Mouse (Mus musculus): Measurements from ENCODE around the gene Ppp2r2c. TPM values are rescaled to one million over a fixed set of nuclear protein-coding genes. Genes with fewer than 3 reads are reported as not detected.
A peak's percentile ranks its signal among the peaks of the same experiment; 100 is the strongest.

The Ppp2r2c gene
- 56.8 and 61.1 TPM in 2 replicates for polyA plus RNA-seq (2015; fragmentation: Nextera tagmentation; extraction: Ambion mirVana)

DNA sequence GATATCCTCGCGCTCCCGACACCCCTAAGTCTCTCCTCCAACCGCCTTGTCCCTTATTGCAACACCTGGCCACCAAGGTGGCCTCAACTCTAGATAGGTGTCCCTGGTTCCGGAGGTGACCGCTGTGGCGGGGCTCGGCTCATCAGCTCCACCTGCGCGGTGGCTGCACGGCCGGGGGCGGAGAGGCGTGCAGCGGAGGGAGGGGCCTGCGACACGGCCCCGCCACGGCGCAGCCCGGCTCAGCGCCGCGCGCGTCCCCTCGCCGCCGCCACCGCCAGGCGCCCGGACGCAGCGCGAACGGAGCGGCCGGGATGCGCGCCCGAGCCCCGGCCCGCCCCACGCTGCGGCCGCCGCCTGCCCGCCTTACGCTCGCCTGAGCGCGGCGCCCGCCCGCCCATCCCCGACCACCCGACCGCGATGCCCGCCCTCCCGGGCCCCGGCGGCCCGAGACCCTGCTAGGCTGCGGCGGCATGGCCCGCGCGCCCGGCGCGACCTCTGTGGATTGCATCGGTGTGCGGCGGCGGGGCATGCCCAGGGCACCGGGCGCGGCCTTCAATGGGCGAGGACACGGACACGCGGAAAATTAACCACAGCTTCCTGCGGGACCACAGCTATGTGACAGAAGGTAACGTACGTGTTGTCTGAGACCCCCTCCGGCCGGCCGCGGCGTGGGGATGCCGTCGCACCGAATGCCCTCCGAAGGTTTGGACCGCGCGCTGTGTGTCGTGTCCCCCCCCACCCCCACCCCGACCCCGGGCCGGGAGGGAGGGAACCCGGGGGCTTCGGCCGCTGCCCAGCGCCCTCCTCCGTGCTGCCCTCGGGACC is at the start of gene Ppp2r2c:
TSS of gene Ppp2r2c (plus strand) at position 248 of the 825 bp plus-strand sequence.
- WGBS, result 1% methylated on average over 64 of the region's 108 CpGs
- ATAC-seq, result peak; percentile 69
- H3K4me2 ChIP-seq (ENCODE audit: low read length), result peak within 1 kb of the TSS; percentile 64

DNA sequence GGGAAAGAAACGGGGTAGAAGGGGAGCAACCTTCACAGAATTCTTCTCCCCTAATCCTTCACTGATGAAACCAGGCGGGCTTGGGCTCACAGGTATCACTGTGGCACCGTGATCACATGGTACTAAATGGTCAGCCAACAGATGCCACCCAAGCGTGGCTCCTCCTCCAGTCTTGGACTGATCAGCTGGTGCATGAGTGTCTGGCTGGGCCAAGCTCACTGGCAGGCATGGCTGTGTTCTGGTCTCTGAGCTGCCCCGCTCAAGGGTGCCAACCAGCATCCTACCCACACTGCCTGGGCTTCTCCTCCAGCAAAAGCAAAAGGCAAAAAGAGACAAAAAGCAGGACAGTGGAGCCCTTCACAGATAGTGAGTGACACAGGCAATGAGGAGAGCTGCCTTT is 48.6 kb upstream of the Ppp2r2c start:
- Histone ChIP-seq H3K9me3 (replicated peaks; ENCODE audit: control insufficient read depth, low read length, poor library complexity, severe bottlenecking) (no peaks in the 10 kb centered on the region), H3K4me3 (ENCODE audit: low read depth, low read length) (no peak overlapping the region), H3K4me1 (ENCODE audit: control insufficient read depth, insufficient read depth, low read length) (no peaks in the 10 kb centered on the region), H3K36me3 (ENCODE audit: control insufficient read depth, insufficient read depth, low read length) (peaks cover 5% of the 10 kb centered on the region; the same call in 1 of the 2 replicates), H3K27ac (ENCODE audit: low read length) (no peak overlapping the region), H3K4me2 (ENCODE audit: low read length) (no peak overlapping the region), H3K9ac (ENCODE audit: low read depth, low read length) (no peak overlapping the region), H3K27me3 (ENCODE audit: control insufficient read depth, insufficient read depth, low read depth, low read length) (no peaks in the 10 kb centered on the region)
- 94% methylated on average over 5 of the region's 5 CpGs for WGBS
- no peak for ATAC-seq

More for the DNA sequence above, at the start of gene Ppp2r2c:
- no peaks in the 10 kb centered on the region for H3K36me3 ChIP-seq (ENCODE audit: control insufficient read depth, insufficient read depth, low read length)
- H3K9me3 ChIP-seq (replicated peaks; ENCODE audit: control insufficient read depth, low read length, poor library complexity, severe bottlenecking), result no peaks in the 10 kb centered on the region
- H3K9ac ChIP-seq (ENCODE audit: low read depth, low read length), result peak within 1 kb of the TSS; percentile 93
- H3K4me1 ChIP-seq (ENCODE audit: control insufficient read depth, insufficient read depth, low read length), result peaks cover 5% of the 10 kb centered on the region; the same call in 1 of the 2 replicates
- peak within 1 kb of the TSS; percentile 87 for H3K27ac ChIP-seq (ENCODE audit: low read length)
- peaks cover 47% of the 10 kb centered on the region for H3K27me3 ChIP-seq (ENCODE audit: control insufficient read depth, insufficient read depth, low read depth, low read length)
- peak within 1 kb of the TSS; percentile 78 for H3K4me3 ChIP-seq (ENCODE audit: low read depth, low read length)

DNA sequence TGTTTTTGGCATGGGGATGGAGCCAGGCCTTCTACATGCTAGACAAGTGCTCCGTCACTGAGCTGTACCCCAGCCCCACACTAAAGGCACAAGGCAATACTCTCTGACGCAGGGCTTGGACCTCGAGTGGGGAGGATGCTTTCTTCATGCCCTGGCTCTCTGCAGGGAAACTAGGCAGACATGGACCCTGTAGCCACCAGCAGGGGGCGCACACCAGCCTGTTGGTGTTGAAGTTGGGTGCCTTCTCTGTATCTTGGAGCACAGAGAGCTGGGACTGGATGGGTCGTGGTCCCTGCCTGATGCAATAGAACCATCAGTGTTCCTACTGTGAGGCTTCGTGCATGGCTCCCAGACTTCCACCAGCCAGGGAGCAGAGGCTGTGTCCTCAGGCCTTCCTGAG is 48.2 kb upstream of the Ppp2r2c start:
- no peak overlapping the region for H3K9ac ChIP-seq (ENCODE audit: low read depth, low read length)
- H3K4me1 ChIP-seq (ENCODE audit: control insufficient read depth, insufficient read depth, low read length), result no peaks in the 10 kb centered on the region
- no peaks in the 10 kb centered on the region for H3K9me3 ChIP-seq (replicated peaks; ENCODE audit: control insufficient read depth, low read length, poor library complexity, severe bottlenecking)
- 46% methylated on average over 6 of the region's 6 CpGs for whole genome bisulfite sequencing
- peaks cover 5% of the 10 kb centered on the region; the same call in 1 of the 2 replicates for H3K36me3 ChIP-seq (ENCODE audit: control insufficient read depth, insufficient read depth, low read length)
- no peak overlapping the region for H3K27ac ChIP-seq (ENCODE audit: low read length)
- H3K4me2 ChIP-seq (ENCODE audit: low read length), result no peak overlapping the region
- no peaks in the 10 kb centered on the region for H3K27me3 ChIP-seq (ENCODE audit: control insufficient read depth, insufficient read depth, low read depth, low read length)
- H3K4me3 ChIP-seq (ENCODE audit: low read depth, low read length), result no peak overlapping the region
- ATAC-seq, result peak; percentile 15; the same call in 1 of the 2 replicates

DNA sequence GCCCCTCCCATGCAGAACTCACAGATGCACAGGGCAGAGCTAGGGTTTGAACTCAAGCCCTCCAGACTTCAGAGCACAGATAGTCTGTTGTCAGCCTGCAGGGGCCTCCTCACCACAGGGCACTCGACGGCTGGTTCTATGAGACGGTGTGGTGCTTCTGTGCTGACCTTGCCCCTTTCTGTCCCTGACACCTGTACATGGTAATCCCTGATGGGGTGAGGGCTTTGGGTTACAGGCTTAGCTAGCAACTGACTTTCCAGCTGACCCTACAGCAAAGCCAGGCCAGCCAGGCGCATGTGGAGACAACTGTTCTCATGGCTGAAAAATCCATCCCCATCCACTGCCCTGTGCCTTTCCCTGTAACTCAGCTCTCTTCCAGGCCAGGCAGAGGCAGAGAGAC is 45.4 kb upstream of the Ppp2r2c start:
- no peak overlapping the region for H3K27ac ChIP-seq (ENCODE audit: low read length)
- 92% methylated on average over 4 of the region's 4 CpGs for WGBS
- H3K4me2 ChIP-seq (ENCODE audit: low read length), result no peak overlapping the region

DNA sequence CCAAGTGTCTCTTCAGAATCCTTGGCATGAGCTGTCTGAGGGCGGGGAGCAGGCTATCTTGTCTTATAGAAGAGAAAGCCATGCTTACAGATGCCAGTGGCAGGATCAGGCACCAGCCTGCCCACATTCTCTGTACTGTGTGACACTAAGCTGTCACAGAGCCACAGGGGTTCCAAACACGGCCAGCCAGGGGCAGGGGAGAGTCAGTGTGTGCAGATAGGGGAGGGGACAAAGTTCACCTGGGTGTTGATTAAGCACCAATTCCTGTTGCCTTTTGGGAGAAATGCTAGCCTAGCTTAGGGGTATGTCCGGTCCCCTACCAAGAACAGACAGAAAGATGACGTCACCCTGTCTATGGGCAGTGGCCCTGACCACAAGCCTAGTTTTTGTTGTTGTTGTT is 39.2 kb upstream of the Ppp2r2c start:
- Histone ChIP-seq H3K4me1 (ENCODE audit: control insufficient read depth, insufficient read depth, low read length) (peaks cover 7% of the 10 kb centered on the region), H3K4me2 (ENCODE audit: low read length) (no peak overlapping the region), H3K36me3 (ENCODE audit: control insufficient read depth, insufficient read depth, low read length) (no peaks in the 10 kb centered on the region; the same call in 1 of the 2 replicates), H3K9me3 (replicated peaks; ENCODE audit: control insufficient read depth, low read length, poor library complexity, severe bottlenecking) (no peaks in the 10 kb centered on the region), H3K9ac (ENCODE audit: low read depth, low read length) (no peak overlapping the region), H3K27ac (ENCODE audit: low read length) (no peak overlapping the region), H3K4me3 (ENCODE audit: low read depth, low read length) (no peak overlapping the region), H3K27me3 (ENCODE audit: control insufficient read depth, insufficient read depth, low read depth, low read length) (no peaks in the 10 kb centered on the region)
- no peak for ATAC-seq
- WGBS, result 90% methylated on average over 4 of the region's 4 CpGs

More for the DNA sequence above, 45.4 kb upstream of the Ppp2r2c start:
- H3K4me1 ChIP-seq (ENCODE audit: control insufficient read depth, insufficient read depth, low read length), result no peaks in the 10 kb centered on the region
- no peaks in the 10 kb centered on the region for H3K9me3 ChIP-seq (replicated peaks; ENCODE audit: control insufficient read depth, low read length, poor library complexity, severe bottlenecking)
- H3K4me3 ChIP-seq (ENCODE audit: low read depth, low read length), result no peak overlapping the region
- H3K9ac ChIP-seq (ENCODE audit: low read depth, low read length), result no peak overlapping the region
- ATAC-seq, result no peak
- H3K36me3 ChIP-seq (ENCODE audit: control insufficient read depth, insufficient read depth, low read length), result peaks cover 5% of the 10 kb centered on the region; the same call in 1 of the 2 replicates
- no peaks in the 10 kb centered on the region for H3K27me3 ChIP-seq (ENCODE audit: control insufficient read depth, insufficient read depth, low read depth, low read length)

DNA sequence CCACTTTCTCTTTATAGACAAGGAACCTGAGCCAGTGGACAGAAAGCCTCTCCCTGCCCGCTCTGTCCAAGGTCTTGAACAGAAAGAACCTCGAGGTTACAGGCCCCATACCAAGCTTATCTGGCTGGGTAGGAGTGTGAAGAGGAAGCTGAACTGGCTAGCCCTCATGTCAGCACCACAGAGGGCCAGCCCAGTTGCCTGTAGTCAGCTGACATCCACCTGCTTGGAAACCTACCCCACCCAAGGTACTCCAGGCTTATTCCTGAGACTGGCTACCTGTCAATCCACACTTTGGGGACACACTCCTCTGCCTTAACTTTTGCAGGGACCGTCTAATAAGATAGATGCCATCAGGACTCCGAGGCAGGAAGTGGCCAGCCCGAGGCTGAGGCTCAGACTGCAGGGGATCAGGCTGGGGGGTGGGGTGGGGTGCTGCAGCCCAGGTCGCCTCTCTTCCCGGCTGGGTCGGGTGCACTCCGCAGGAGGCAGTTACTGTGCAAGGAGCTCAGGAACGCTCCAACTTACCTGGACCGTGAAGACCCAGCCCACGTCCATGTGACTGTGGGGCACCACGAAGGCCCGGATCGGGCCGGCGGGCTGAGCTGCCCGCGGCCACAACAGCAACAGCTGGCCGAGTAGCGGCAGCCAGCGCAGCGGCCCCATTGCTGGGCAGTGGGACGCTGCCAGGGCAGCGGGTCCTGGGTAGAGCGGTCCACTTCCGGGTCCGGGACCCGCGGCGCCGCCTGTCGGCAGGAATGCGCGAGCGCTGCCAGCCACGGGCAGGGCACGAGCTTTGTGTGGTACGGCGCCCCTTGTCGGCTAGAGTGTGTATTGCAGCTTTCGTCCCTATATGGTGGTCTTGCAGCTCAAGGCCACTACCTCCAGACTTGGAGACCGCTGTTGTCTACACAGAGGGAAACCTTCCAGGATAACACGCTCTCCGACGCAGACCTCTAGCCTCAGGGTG is 38.1 kb upstream of the Ppp2r2c start, which contains the start of gene Man2b2:
TSS of gene Man2b2 (minus strand) at position 741 of the 967 bp plus-strand sequence.
- Histone ChIP-seq H3K27ac (ENCODE audit: low read length) (no peak within 1 kb of the TSS), H3K27me3 (ENCODE audit: control insufficient read depth, insufficient read depth, low read depth, low read length) (no peaks in the 10 kb centered on the region), H3K4me1 (ENCODE audit: control insufficient read depth, insufficient read depth, low read length) (peaks cover 7% of the 10 kb centered on the region), H3K36me3 (ENCODE audit: control insufficient read depth, insufficient read depth, low read length) (no peaks in the 10 kb centered on the region), H3K4me3 (ENCODE audit: low read depth, low read length) (peak within 1 kb of the TSS; percentile 47), H3K9me3 (replicated peaks; ENCODE audit: control insufficient read depth, low read length, poor library complexity, severe bottlenecking) (no peaks in the 10 kb centered on the region), H3K9ac (ENCODE audit: low read depth, low read length) (peak within 1 kb of the TSS; percentile 56), H3K4me2 (ENCODE audit: low read length) (peak within 1 kb of the TSS; percentile 70)
- ATAC-seq, result peak; percentile 83
- WGBS, result 4% methylated on average over 44 of the region's 46 CpGs

DNA sequence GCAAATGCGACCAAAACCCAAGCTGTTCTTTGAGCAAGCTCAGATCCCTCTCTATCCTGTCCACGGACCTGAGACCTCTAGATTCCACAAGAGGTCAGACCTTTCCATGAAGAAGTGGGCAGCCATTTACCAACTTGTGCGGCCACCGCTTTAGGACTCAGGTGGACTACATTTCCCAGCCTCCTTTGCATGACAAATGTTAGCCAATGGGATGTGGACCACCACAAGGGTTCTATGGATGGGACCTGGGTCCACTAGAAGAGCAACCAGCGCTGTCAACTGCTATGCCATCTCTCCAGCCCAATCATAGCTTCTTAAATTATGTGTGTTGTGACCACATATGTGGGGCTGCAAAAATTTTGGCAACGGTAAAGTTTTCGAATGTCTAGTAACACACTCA is 37.0 kb upstream of the Ppp2r2c start:
- H3K36me3 ChIP-seq (ENCODE audit: control insufficient read depth, insufficient read depth, low read length), result no peaks in the 10 kb centered on the region
- H3K9me3 ChIP-seq (replicated peaks; ENCODE audit: control insufficient read depth, low read length, poor library complexity, severe bottlenecking), result no peaks in the 10 kb centered on the region
- H3K9ac ChIP-seq (ENCODE audit: low read depth, low read length), result no peak overlapping the region
- no peak overlapping the region for H3K27ac ChIP-seq (ENCODE audit: low read length)
- H3K27me3 ChIP-seq (ENCODE audit: control insufficient read depth, insufficient read depth, low read depth, low read length), result no peaks in the 10 kb centered on the region
- peak; percentile 49 for ATAC-seq
- H3K4me1 ChIP-seq (ENCODE audit: control insufficient read depth, insufficient read depth, low read length), result peaks cover 7% of the 10 kb centered on the region
- H3K4me2 ChIP-seq (ENCODE audit: low read length), result no peak overlapping the region
- WGBS, result 67% methylated on average over 7 of the region's 7 CpGs
- no peak overlapping the region for H3K4me3 ChIP-seq (ENCODE audit: low read depth, low read length)

DNA sequence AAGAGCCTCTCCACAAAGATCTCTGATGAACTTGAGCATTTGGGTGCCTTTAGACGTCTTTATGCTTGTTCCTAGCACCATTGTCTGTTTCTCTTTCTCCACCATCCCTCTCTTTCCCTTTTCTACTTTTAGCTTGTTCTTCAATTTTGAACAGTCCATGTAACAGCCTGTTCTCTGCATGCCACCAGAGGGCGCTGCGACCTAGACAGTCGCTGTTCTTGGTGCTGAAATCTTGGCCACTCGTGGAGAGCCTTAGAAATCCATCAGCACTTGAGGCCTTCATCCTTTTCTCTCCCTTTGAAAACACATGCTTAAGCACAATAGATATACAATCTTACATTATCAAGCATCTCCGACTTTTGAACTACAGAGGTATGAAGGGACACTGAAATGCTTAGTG is 32.4 kb upstream of the Ppp2r2c start:
- Histone ChIP-seq H3K4me3 (ENCODE audit: low read depth, low read length) (no peak overlapping the region), H3K27me3 (ENCODE audit: control insufficient read depth, insufficient read depth, low read depth, low read length) (no peaks in the 10 kb centered on the region), H3K36me3 (ENCODE audit: control insufficient read depth, insufficient read depth, low read length) (no peaks in the 10 kb centered on the region), H3K27ac (ENCODE audit: low read length) (no peak overlapping the region), H3K9me3 (replicated peaks; ENCODE audit: control insufficient read depth, low read length, poor library complexity, severe bottlenecking) (no peaks in the 10 kb centered on the region), H3K9ac (ENCODE audit: low read depth, low read length) (no peak overlapping the region), H3K4me1 (ENCODE audit: control insufficient read depth, insufficient read depth, low read length) (peaks cover 1% of the 10 kb centered on the region), H3K4me2 (ENCODE audit: low read length) (no peak overlapping the region)
- whole genome bisulfite sequencing, result 3% methylated on average over 6 of the region's 6 CpGs
- ATAC-seq, result peak; percentile 73; the same call in 1 of the 2 replicates
